Mouse (Mus musculus) olfactory bulb, adult 2 months (tissue): ENCODE data around the gene Acat1. TPM values are rescaled to one million over a fixed set of nuclear protein-coding genes. Genes with fewer than 3 reads are reported as not detected.

Experiments used
- H3K27ac ChIP-seq: fragments of 200-500 bp; 2 replicates; pipeline ENCODE4 v1.5.1; 2012; ENCODE audit warnings: low read depth, low read length; ENCODE audit not compliant: insufficient read depth
- H3K4me1 ChIP-seq: fragments of 200-500 bp; 2 replicates; pipeline ENCODE4 v1.6.1; 2012; ENCODE audit warnings: low read length; ENCODE audit not compliant: control insufficient read depth, insufficient read depth
- H3K4me3 ChIP-seq: fragments of 200-500 bp; 2 replicates; pipeline ENCODE4 v1.5.1; 2012; ENCODE audit warnings: mild to moderate bottlenecking, low read depth, low read length, moderate library complexity; ENCODE audit not compliant: insufficient read depth
- CTCF ChIP-seq: fragments of 200-500 bp; IDR thresholded peaks from 2 replicates; pipeline ENCODE4 v1.5.1; 2012; ENCODE audit warnings: low read depth, mild to moderate bottlenecking, low read length, moderate library complexity; ENCODE audit not compliant: insufficient read depth
- POLR2A ChIP-seq: fragments of 200-500 bp; IDR thresholded peaks from 2 replicates; pipeline ENCODE4 v1.6.1; 2012; ENCODE audit warnings: mild to moderate bottlenecking, low read depth, low read length, moderate library complexity; ENCODE audit not compliant: insufficient read depth
- WGBS: fragments of 180-500 bp; shearing (Covaris S2); methylation state at CpG from one replicate; pipeline ENCODE4 v1.1.7; 2018; 5-methylcytosine and 5-hydroxymethylcytosine counted together
- polyA plus RNA-seq: library from polyadenylated mRNA; stranded (reverse); fragments of >200 nt; gene quantifications from 2 replicates; pipeline ENCODE4 v1.2.4, GENCODE M21; 2012; ENCODE audit warnings: low replicate concordance; ENCODE audit not compliant: missing spikeins, insufficient read depth, insufficient read length

Gene Acat1
- polyA plus RNA-seq, 1 experiment, result not detected

- no peak for TF ChIP-seq POLR2A
- WGBS, result 69% methylated on average over 1 of the region's 1 CpGs
- Histone ChIP-seq H3K4me1 (peaks cover 19% of the 10 kb centered on the region), H3K27ac (no peak overlapping the region), H3K4me3 (no peak overlapping the region)
These were observed 6.8 kb downstream of the Acat1 start for GRCm38 (mm10) chr9:53603384-53603783.

GRCm38 (mm10) chr9:53601541-53601940 lies 8.6 kb downstream of the Acat1 start:
- WGBS, result 98% methylated on average over 2 of the region's 2 CpGs
- TF ChIP-seq CTCF, result no peak
- TF ChIP-seq POLR2A, result no peak
- H3K4me3 ChIP-seq, result no peak overlapping the region
- H3K27ac ChIP-seq, result no peak overlapping the region
- peaks cover 18% of the 10 kb centered on the region for H3K4me1 ChIP-seq

GRCm38 (mm10) chr9:53598631-53599030 lies 11.6 kb downstream of the Acat1 start:
- no peak overlapping the region for H3K4me3 ChIP-seq
- H3K4me1 ChIP-seq, result peaks cover 4% of the 10 kb centered on the region
- no peak for TF ChIP-seq POLR2A
- TF ChIP-seq CTCF, result no peak
- H3K27ac ChIP-seq, result no peak overlapping the region
- 83% methylated on average over 6 of the region's 6 CpGs for WGBS

- Histone ChIP-seq H3K4me3 (no peak overlapping the region), H3K4me1 (peaks cover 4% of the 10 kb centered on the region), H3K27ac (no peak overlapping the region)
- 91% methylated on average over 4 of the region's 4 CpGs for WGBS
- TF ChIP-seq CTCF (no peak), POLR2A (no peak)
These were observed 13.1 kb downstream of the Acat1 start for GRCm38 (mm10) chr9:53596971-53597600.

- Histone ChIP-seq H3K4me1 (peaks cover 4% of the 10 kb centered on the region), H3K27ac (no peak overlapping the region), H3K4me3 (no peak overlapping the region)
- 0% methylated on average over 3 of the region's 3 CpGs for WGBS
- peak; percentile 41; the same call in 1 of the 2 replicates for TF ChIP-seq CTCF
- TF ChIP-seq POLR2A, result no peak
These were observed 15.4 kb downstream of the Acat1 start for GRCm38 (mm10) chr9:53594764-53595163.

- Histone ChIP-seq H3K27ac (no peak overlapping the region), H3K4me1 (no peaks in the 10 kb centered on the region), H3K4me3 (no peak overlapping the region)
- 69% methylated on average over 4 of the region's 4 CpGs for WGBS
- TF ChIP-seq POLR2A (no peak), CTCF (no peak)
These were observed 28.3 kb downstream of the Acat1 start for GRCm38 (mm10) chr9:53581870-53582269.

- H3K4me1 ChIP-seq, result no peaks in the 10 kb centered on the region
- no peak overlapping the region for H3K27ac ChIP-seq
- 93% methylated on average over 5 of the region's 5 CpGs for whole genome bisulfite sequencing
- H3K4me3 ChIP-seq, result no peak overlapping the region
- no peak for TF ChIP-seq POLR2A
These were observed 34.5 kb downstream of the Acat1 start for GRCm38 (mm10) chr9:53575721-53576120.

- H3K4me1 ChIP-seq, result no peaks in the 10 kb centered on the region
- WGBS, result 89% methylated on average over 7 of the region's 7 CpGs
- no peak overlapping the region for H3K27ac ChIP-seq
- no peak overlapping the region for H3K4me3 ChIP-seq
- TF ChIP-seq POLR2A (no peak), CTCF (no peak)
These were observed 37.5 kb downstream of the Acat1 start for GRCm38 (mm10) chr9:53572516-53573307.

- 45% methylated on average over 6 of the region's 6 CpGs for WGBS
- Histone ChIP-seq H3K4me3 (no peak overlapping the region), H3K4me1 (no peaks in the 10 kb centered on the region), H3K27ac (no peak overlapping the region)
- TF ChIP-seq CTCF (no peak), POLR2A (no peak)
These were observed 39.5 kb downstream of the Acat1 start for GRCm38 (mm10) chr9:53570662-53571061.
